Comparison of ENCODE assay signal across 8 mouse cellular contexts in the genomic region with DNA sequence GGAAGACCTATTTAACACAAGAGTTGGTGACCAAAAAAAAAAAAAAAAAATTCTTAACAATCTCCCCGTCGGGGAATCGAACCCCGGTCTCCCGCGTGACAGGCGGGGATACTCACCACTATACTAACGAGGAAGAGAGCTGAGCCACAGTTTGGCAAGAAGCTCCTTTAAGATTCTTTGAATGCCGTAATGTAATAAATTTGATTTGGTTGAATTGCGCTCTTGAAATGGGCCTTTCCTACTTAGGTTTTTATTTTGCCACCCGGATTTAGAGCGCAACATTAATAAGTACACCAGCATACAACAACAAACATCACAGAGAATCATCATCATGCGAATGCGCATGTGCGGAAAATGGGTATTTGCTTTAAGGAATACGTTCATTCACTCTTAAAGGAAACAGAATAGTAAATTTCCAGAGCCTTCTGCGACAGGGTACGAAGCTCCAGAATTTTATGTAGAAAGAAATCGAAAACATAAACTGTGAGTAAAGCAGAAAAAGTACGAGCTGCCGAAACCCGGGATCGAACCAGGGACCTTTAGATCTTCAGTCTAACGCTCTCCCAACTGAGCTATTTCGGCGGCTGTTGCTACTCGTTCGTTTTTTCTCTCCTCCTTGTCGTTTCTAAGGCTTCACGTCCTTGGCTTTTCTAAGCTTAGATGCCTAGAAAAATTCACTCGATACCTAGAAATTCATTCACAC. TPM values are rescaled to one million over a fixed set of nuclear protein-coding genes. Genes with fewer than 3 reads are reported as not detected.
DNase-seq lines count a peak whose midpoint lies in the region; ATAC-seq and TF ChIP-seq lines count a peak whose summit lies in the region.

No protein-coding gene starts in this region.

- peak overlapping the region; percentile 83 for H3K4me2 ChIP-seq in hindbrain, postnatal 0 days (ENCODE audit: low read depth, low read length)

- peak overlapping the region; percentile 67 for H3K9ac ChIP-seq in hindbrain, postnatal 0 days (replicated peaks; ENCODE audit: low read length)

- TF ChIP-seq CTCF in gastrocnemius, adult 2 months (IDR thresholded peaks at IDR 0.05) = no peak
- TF ChIP-seq CTCF in hindbrain, postnatal 0 days (IDR thresholded peaks at IDR 0.05; ENCODE audit: low read depth) = no peak

- no peaks in the 10 kb centered on the region for H3K79me2 ChIP-seq in macrophage (ENCODE audit: inconsistent target)

- peak; percentile 88 for DNase-seq in ZHBTc4 (ENCODE audit: low read depth, low spot score)
- peak; percentile 74 to 93 for DNase-seq in cerebellum, postnatal 4 days (ENCODE audit: low spot score in 2 of 2)
- DNase-seq in gastrocnemius, adult 2 months = peak; percentile 78
- DNase-seq in hindbrain, postnatal 0 days (ENCODE audit: low spot score) = peak; percentile 93
- peak; percentile 84 to 86 for DNase-seq in left cerebral cortex, adult 18-20 months (ENCODE audit: low spot score in 2 of 2)
- DNase-seq in right cerebral cortex, adult 18-20 months = peak; percentile 83
- peak; percentile 83 for DNase-seq in urinary bladder, postnatal 25 days (ENCODE audit: low spot score)

- H3K36me3 ChIP-seq in hindbrain, postnatal 0 days (ENCODE audit: insufficient read depth, low read length) = no peaks in the 10 kb centered on the region
- H3K36me3 ChIP-seq in macrophage (ENCODE audit: inconsistent target) = no peaks in the 10 kb centered on the region

- peaks cover 6% of the 10 kb centered on the region for H3K4me1 ChIP-seq in hindbrain, postnatal 0 days (ENCODE audit: insufficient read depth, low read length)

- H3K9me3 ChIP-seq in hindbrain, postnatal 0 days (ENCODE audit: low read length) = no peaks in the 10 kb centered on the region

- peak; percentile 63 for ATAC-seq in hindbrain, postnatal 0 days

- 1% methylated on average over 31 of the region's 31 CpGs for WGBS in hindbrain, postnatal 0 days
- 2% methylated on average over 31 of the region's 31 CpGs for WGBS in macrophage (ENCODE audit: missing documents)

- H3K27ac ChIP-seq in gastrocnemius, adult 2 months = peak overlapping the region; percentile 96
- peak overlapping the region; percentile 92 for H3K27ac ChIP-seq in hindbrain, postnatal 0 days
- peak overlapping the region; percentile 94 for H3K27ac ChIP-seq in macrophage

- peak overlapping the region; percentile 87 for H3K4me3 ChIP-seq in gastrocnemius, adult 2 months
- H3K4me3 ChIP-seq in hindbrain, postnatal 0 days (ENCODE audit: low read length) = peak overlapping the region; percentile 46
- H3K4me3 ChIP-seq in macrophage (ENCODE audit: inconsistent target) = peak overlapping the region; percentile 54

- intact Hi-C loops in gastrocnemius, adult 2 months (cut with DNase I) = loop anchor here (2.0 kb wide), 1 partner anchor 17 kb away; a partner anchor contains a TSS

- H3K27me3 ChIP-seq in hindbrain, postnatal 0 days (ENCODE audit: insufficient read depth, low read length) = no peaks in the 10 kb centered on the region

RNA-seq across cellular contexts. Expression of a gene that starts 15.7 kb away (rescaled TPM):
- total RNA-seq in gastrocnemius, adult 2 months (2021) = 1,000 to 10,000 TPM; 1,479 to 2,293 TPM
- 911 and 1,042 TPM in 2 replicates for total RNA-seq in hindbrain, postnatal 0 days (2014; rRNA removed)
- polyA plus RNA-seq in hindbrain, postnatal 0 days (2015; fragmentation: Nextera tagmentation; extraction: Ambion mirVana) = 1,155 and 1,219 TPM in 2 replicates
- total RNA-seq in left cerebral cortex, adult 18-20 months (2021) = 100 to 1,000 TPM; 771 to 830 TPM
- 100 to 1,000 TPM in 23 of 26 experiments, 10 to 100 TPM in 3; 63.9 to 507 (median 213) TPM for total RNA-seq in macrophage (2018; cell fraction: chromatin; rRNA removed)
- 1,000 to 10,000 TPM in 21 of 26 experiments, 100 to 1,000 TPM in 5; 601 to 2,041 (median 1,305) TPM for total RNA-seq in macrophage (2018; cell fraction: cytosol; rRNA removed)
- 100 to 1,000 TPM; 220 to 953 (median 671) TPM for total RNA-seq in macrophage (2018; cell fraction: nucleus; rRNA removed)
- 431 to 1,072 TPM (median 940 TPM) in 3 replicates for polyA plus RNA-seq in macrophage (2018)

RNA-seq across cellular contexts. Expression of a gene that starts 16.6 kb away (rescaled TPM):
- not detected for total RNA-seq in gastrocnemius, adult 2 months (2021)
- 1.3 TPM in 1 of 2 replicates, not detected in the other for total RNA-seq in hindbrain, postnatal 0 days (2014; rRNA removed)
- polyA plus RNA-seq in hindbrain, postnatal 0 days (2015; fragmentation: Nextera tagmentation; extraction: Ambion mirVana) = 0.48 and 0.66 TPM in 2 replicates
- total RNA-seq in left cerebral cortex, adult 18-20 months (2021) = under 1 TPM; 0.28 to 0.40 TPM
- total RNA-seq in macrophage (2018; cell fraction: chromatin; rRNA removed) = 1 to 10 TPM in 20 of 26 experiments, under 1 TPM in 5, not detected in 1; 0.41 to 6.7 (median 1.5) TPM
- under 1 TPM in 20 of 26 experiments, not detected in 6; 0.05 to 0.63 (median 0.18) TPM for total RNA-seq in macrophage (2018; cell fraction: cytosol; rRNA removed)
- total RNA-seq in macrophage (2018; cell fraction: nucleus; rRNA removed) = 10 to 100 TPM in 1 of 26 experiments, 1 to 10 TPM in 18, under 1 TPM in 4, not detected in 3; 0.60 to 10.9 (median 2.2) TPM
- polyA plus RNA-seq in macrophage (2018) = not detected in 3 replicates

RNA-seq across cellular contexts. Expression of a gene that starts 28.2 kb away (rescaled TPM):
- 1 to 10 TPM; 4.3 to 4.4 TPM for total RNA-seq in gastrocnemius, adult 2 months (2021)
- 15.8 and 27.5 TPM in 2 replicates for total RNA-seq in hindbrain, postnatal 0 days (2014; rRNA removed)
- 8.0 and 9.8 TPM in 2 replicates for polyA plus RNA-seq in hindbrain, postnatal 0 days (2015; fragmentation: Nextera tagmentation; extraction: Ambion mirVana)
- 10 to 100 TPM; 11.9 to 14.6 TPM for total RNA-seq in left cerebral cortex, adult 18-20 months (2021)
- 10 to 100 TPM in 21 of 26 experiments, 1 to 10 TPM in 5; 4.6 to 34.3 (median 17.3) TPM for total RNA-seq in macrophage (2018; cell fraction: chromatin; rRNA removed)
- total RNA-seq in macrophage (2018; cell fraction: cytosol; rRNA removed) = 10 to 100 TPM in 6 of 26 experiments, 1 to 10 TPM in 20; 5.1 to 12.6 (median 8.3) TPM
- 10 to 100 TPM in 10 of 26 experiments, 1 to 10 TPM in 16; 5.9 to 22.3 (median 9.2) TPM for total RNA-seq in macrophage (2018; cell fraction: nucleus; rRNA removed)
- 6.9 to 16.2 TPM (median 11.8 TPM) in 3 replicates for polyA plus RNA-seq in macrophage (2018)

RNA-seq across cellular contexts. Expression of a gene that starts 35.7 kb away (rescaled TPM):
- 1 to 10 TPM; 2.5 to 3.9 TPM for total RNA-seq in gastrocnemius, adult 2 months (2021)
- 89.3 and 91.2 TPM in 2 replicates for total RNA-seq in hindbrain, postnatal 0 days (2014; rRNA removed)
- polyA plus RNA-seq in hindbrain, postnatal 0 days (2015; fragmentation: Nextera tagmentation; extraction: Ambion mirVana) = 41.7 and 44.2 TPM in 2 replicates
- 10 to 100 TPM; 91.8 to 96.3 TPM for total RNA-seq in left cerebral cortex, adult 18-20 months (2021)
- 1 to 10 TPM in 13 of 26 experiments, under 1 TPM in 12, not detected in 1; 0.17 to 5.0 (median 1.0) TPM for total RNA-seq in macrophage (2018; cell fraction: chromatin; rRNA removed)
- total RNA-seq in macrophage (2018; cell fraction: cytosol; rRNA removed) = 1 to 10 TPM; 1.5 to 8.9 (median 3.8) TPM
- total RNA-seq in macrophage (2018; cell fraction: nucleus; rRNA removed) = 1 to 10 TPM; 1.1 to 8.5 (median 2.7) TPM
- polyA plus RNA-seq in macrophage (2018) = 3.6 to 7.6 TPM (median 5.6 TPM) in 3 replicates

Comparison
In these comparisons a context has a peak if more than half of its experiments do, and no peak if none do; other contexts are left out.
1. Peak in every context shown above with its lines: DNase-seq, ATAC-seq, H3K4me3 ChIP-seq and H3K27ac ChIP-seq.